Mouse (Mus musculus) embryonic facial prominence, embryonic 10.5 days (tissue): ENCODE data around the gene Olfr1411. TPM values are rescaled to one million over a fixed set of nuclear protein-coding genes. Genes with fewer than 3 reads are reported as not detected.

Experiments used
- DNase-seq: peaks from one replicate; pipeline ENCODE4 v3.0.0-alpha.2; 2017; ENCODE audit warnings: low spot score
- H3K27ac ChIP-seq: fragments of 300-500 bp; sonication (generic); replicated peaks from 2 replicates; pipeline ENCODE4 v1.5.1; 2016; ENCODE audit warnings: mild to moderate bottlenecking
- H3K27me3 ChIP-seq: fragments of 300-500 bp; sonication (generic); replicated peaks from 2 replicates; pipeline ENCODE4 v1.6.1; 2016; ENCODE audit warnings: low read depth, mild to moderate bottlenecking; ENCODE audit not compliant: poor library complexity, severe bottlenecking
- H3K36me3 ChIP-seq: fragments of 300-500 bp; sonication (generic); replicated peaks from 2 replicates; pipeline ENCODE4 v1.6.1; 2016; ENCODE audit warnings: mild to moderate bottlenecking, moderate library complexity
- H3K4me1 ChIP-seq: fragments of 300-500 bp; sonication (generic); 2 replicates; pipeline ENCODE4 v1.6.1; 2016
- H3K4me3 ChIP-seq: fragments of 300-500 bp; sonication (generic); 2 replicates; pipeline ENCODE4 v1.5.1; 2016; ENCODE audit warnings: mild to moderate bottlenecking, moderate library complexity
- H3K9me3 ChIP-seq: fragments of 300-500 bp; sonication (generic); 2 replicates; pipeline ENCODE4 v1.6.1; 2016; ENCODE audit warnings: mild to moderate bottlenecking
- WGBS: fragments of 180-500 bp; shearing (Covaris S2); methylation state at CpG from one replicate; pipeline ENCODE4 v1.1.7; 2016; 5-methylcytosine and 5-hydroxymethylcytosine counted together
- polyA plus RNA-seq: library from polyadenylated mRNA; unstranded; fragments of >200 nt; fragmentation: Nextera tagmentation; extraction: Ambion mirVana; gene quantifications from 2 replicates; pipeline ENCODE4 v1.2.1, GENCODE M21; 2016

The Olfr1411 gene
- polyA plus RNA-seq = not detected in 2 replicates

- Histone ChIP-seq H3K36me3 (no peaks in the 10 kb centered on the region), H3K4me1 (no peaks in the 10 kb centered on the region), H3K27me3 (no peaks in the 10 kb centered on the region), H3K9me3 (no peaks in the 10 kb centered on the region), H3K4me3 (no peak within 1 kb of the TSS), H3K27ac (no peak within 1 kb of the TSS)
- DNase-seq = no peak
These were observed at the start of gene Olfr1411 for GRCm38 (mm10) chr1:92594111-92594510. Gene Olfr1411, plus strand, starts transcription at chr1:92594411.

GRCm38 (mm10) chr1:92545929-92546328 is 48.3 kb upstream of the Olfr1411 start:
- Histone ChIP-seq H3K36me3 (no peaks in the 10 kb centered on the region), H3K27me3 (no peaks in the 10 kb centered on the region), H3K4me3 (no peak overlapping the region), H3K4me1 (no peaks in the 10 kb centered on the region), H3K27ac (no peak overlapping the region), H3K9me3 (no peaks in the 10 kb centered on the region)
- WGBS = 83% methylated on average over 2 of the region's 2 CpGs
- DNase-seq = no peak

- Histone ChIP-seq H3K9me3 (no peaks in the 10 kb centered on the region), H3K4me1 (no peaks in the 10 kb centered on the region), H3K4me3 (no peak within 1 kb of the TSS), H3K27me3 (no peaks in the 10 kb centered on the region), H3K36me3 (no peaks in the 10 kb centered on the region), H3K27ac (no peak within 1 kb of the TSS)
- 82% methylated on average over 3 of the region's 3 CpGs for WGBS
- DNase-seq = no peak
These were observed 23.2 kb upstream of the Olfr1411 start, which contains the start of gene Olfr1413 for GRCm38 (mm10) chr1:92571022-92571421. Gene Olfr1413, plus strand, starts transcription at chr1:92571322.

- Histone ChIP-seq H3K36me3 (no peaks in the 10 kb centered on the region), H3K27ac (no peak within 1 kb of the TSS), H3K4me1 (no peaks in the 10 kb centered on the region), H3K9me3 (no peaks in the 10 kb centered on the region), H3K27me3 (no peaks in the 10 kb centered on the region), H3K4me3 (no peak within 1 kb of the TSS)
- WGBS = 79% methylated on average over 2 of the region's 2 CpGs
- no peak for DNase-seq
These were observed 8.7 kb upstream of the Olfr1411 start, which contains the start of gene Olfr1412 for GRCm38 (mm10) chr1:92585479-92585878. Gene Olfr1412, plus strand, starts transcription at chr1:92585779.

GRCm38 (mm10) chr1:92596019-92596418 is 1.8 kb downstream of the Olfr1411 start:
- DNase-seq = no peak
- WGBS = 88% methylated on average over 3 of the region's 3 CpGs
- no peak overlapping the region for H3K27ac ChIP-seq
- H3K4me3 ChIP-seq = no peak overlapping the region
- H3K36me3 ChIP-seq = no peaks in the 10 kb centered on the region
- no peaks in the 10 kb centered on the region for H3K9me3 ChIP-seq
- H3K27me3 ChIP-seq = no peaks in the 10 kb centered on the region
- H3K4me1 ChIP-seq = no peaks in the 10 kb centered on the region

GRCm38 (mm10) chr1:92605482-92605881 is 11.3 kb downstream of the Olfr1411 start, which contains the start of gene Olfr1410:
Gene Olfr1410, plus strand, starts transcription at chr1:92605782.
- H3K27ac ChIP-seq = no peak within 1 kb of the TSS
- DNase-seq = no peak
- no peaks in the 10 kb centered on the region for H3K9me3 ChIP-seq
- no peak within 1 kb of the TSS for H3K4me3 ChIP-seq
- H3K4me1 ChIP-seq = no peaks in the 10 kb centered on the region
- no peaks in the 10 kb centered on the region for H3K36me3 ChIP-seq
- no peaks in the 10 kb centered on the region for H3K27me3 ChIP-seq
- 88% methylated on average over 1 of the region's 1 CpGs for WGBS

GRCm38 (mm10) chr1:92607711-92608110 is 13.5 kb downstream of the Olfr1411 start:
- H3K27ac ChIP-seq = no peak overlapping the region
- 81% methylated on average over 4 of the region's 4 CpGs for WGBS

GRCm38 (mm10) chr1:92611008-92611407 is 16.8 kb downstream of the Olfr1411 start:
- peak; percentile 71 for DNase-seq
- H3K4me3 ChIP-seq = no peak overlapping the region
- peaks cover 8% of the 10 kb centered on the region; the same call in 1 of the 2 replicates for H3K27me3 ChIP-seq
- no peaks in the 10 kb centered on the region for H3K9me3 ChIP-seq
- no peaks in the 10 kb centered on the region for H3K4me1 ChIP-seq
- H3K27ac ChIP-seq = no peak overlapping the region
- WGBS = 6% methylated on average over 5 of the region's 5 CpGs
- no peaks in the 10 kb centered on the region for H3K36me3 ChIP-seq

More at GRCm38 (mm10) chr1:92607711-92608110, 13.5 kb downstream of the Olfr1411 start:
- Histone ChIP-seq H3K4me1 (no peaks in the 10 kb centered on the region), H3K4me3 (no peak overlapping the region), H3K36me3 (no peaks in the 10 kb centered on the region), H3K9me3 (no peaks in the 10 kb centered on the region), H3K27me3 (peaks cover 8% of the 10 kb centered on the region; the same call in 1 of the 2 replicates)
- no peak for DNase-seq

- DNase-seq = no peak
- Histone ChIP-seq H3K4me1 (no peaks in the 10 kb centered on the region), H3K27me3 (peaks cover 12% of the 10 kb centered on the region), H3K36me3 (no peaks in the 10 kb centered on the region), H3K9me3 (no peaks in the 10 kb centered on the region), H3K27ac (no peak overlapping the region), H3K4me3 (no peak overlapping the region)
- WGBS = 54% methylated on average over 4 of the region's 4 CpGs
These were observed 19.0 kb downstream of the Olfr1411 start for GRCm38 (mm10) chr1:92613175-92613574.

GRCm38 (mm10) chr1:92614516-92614915 is 20.3 kb downstream of the Olfr1411 start:
- H3K4me3 ChIP-seq = no peak overlapping the region
- no peak for DNase-seq
- 12% methylated on average over 1 of the region's 1 CpGs for WGBS
- peaks cover 12% of the 10 kb centered on the region for H3K27me3 ChIP-seq
- no peak overlapping the region for H3K27ac ChIP-seq
- no peaks in the 10 kb centered on the region for H3K9me3 ChIP-seq
- no peaks in the 10 kb centered on the region for H3K36me3 ChIP-seq
- H3K4me1 ChIP-seq = no peaks in the 10 kb centered on the region

GRCm38 (mm10) chr1:92616046-92616445 is 21.8 kb downstream of the Olfr1411 start:
- Histone ChIP-seq H3K9me3 (no peaks in the 10 kb centered on the region), H3K4me1 (no peaks in the 10 kb centered on the region), H3K36me3 (no peaks in the 10 kb centered on the region), H3K27me3 (peaks cover 12% of the 10 kb centered on the region), H3K4me3 (no peak overlapping the region), H3K27ac (no peak overlapping the region)
- DNase-seq = no peak
- 78% methylated on average over 1 of the region's 1 CpGs for WGBS

- Histone ChIP-seq H3K27me3 (peaks cover 4% of the 10 kb centered on the region; the same call in 1 of the 2 replicates), H3K36me3 (no peaks in the 10 kb centered on the region), H3K9me3 (no peaks in the 10 kb centered on the region), H3K4me3 (no peak within 1 kb of the TSS), H3K27ac (no peak within 1 kb of the TSS), H3K4me1 (no peaks in the 10 kb centered on the region)
- WGBS = 72% methylated on average over 2 of the region's 2 CpGs
- DNase-seq = no peak
These were observed 23.3 kb downstream of the Olfr1411 start, which contains the start of gene Olfr12 for GRCm38 (mm10) chr1:92617488-92617887. Gene Olfr12, plus strand, starts transcription at chr1:92617788.

- H3K9me3 ChIP-seq = no peaks in the 10 kb centered on the region
- 71% methylated on average over 4 of the region's 4 CpGs for WGBS
- H3K4me3 ChIP-seq = no peak overlapping the region
These were observed 24.1 kb downstream of the Olfr1411 start for GRCm38 (mm10) chr1:92618360-92618759.

More at GRCm38 (mm10) chr1:92618360-92618759, 24.1 kb downstream of the Olfr1411 start:
- H3K4me1 ChIP-seq = no peaks in the 10 kb centered on the region
- H3K27me3 ChIP-seq = peaks cover 4% of the 10 kb centered on the region; the same call in 1 of the 2 replicates
- DNase-seq = no peak
- no peak overlapping the region for H3K27ac ChIP-seq
- H3K36me3 ChIP-seq = no peaks in the 10 kb centered on the region
